Mouse (Mus musculus): Measurements from ENCODE around the gene Cldn13.

The Cldn13 gene

GRCm38 (mm10) chr5:134896965-134897364, 18.4 kb downstream of the Cldn13 start:
- in situ Hi-C loops (cut with MseI, MboI) = loop anchor here in 1 of 2 experiments (25.0 kb wide), 1 partner anchor 110 kb away; no protein-coding TSS in a partner anchor

DNA sequence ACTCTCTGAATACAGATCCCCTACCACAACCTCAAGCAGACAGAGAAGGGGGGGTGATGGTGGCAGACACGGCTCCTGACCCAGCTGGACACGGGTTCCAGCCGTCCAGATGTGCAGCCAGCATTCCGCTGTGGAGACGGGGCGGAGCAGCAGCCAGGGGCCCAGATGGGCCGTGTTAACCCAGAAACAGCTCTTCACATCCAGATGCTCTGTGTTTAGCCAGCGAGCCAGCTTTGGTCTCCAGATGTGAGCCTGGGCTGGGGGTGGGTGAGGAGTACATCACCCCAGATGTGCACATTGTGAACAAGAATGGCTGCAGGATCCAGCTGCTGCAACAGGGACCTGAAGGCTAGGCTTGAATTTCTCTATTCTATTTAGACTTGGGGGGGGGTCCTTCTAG, 20.0 kb downstream of the Cldn13 start:
- in situ Hi-C loops (cut with MseI, MboI) = loop anchor here in 1 of 2 experiments (25.0 kb wide), 1 partner anchor 108 kb away; no protein-coding TSS in a partner anchor

GRCm38 (mm10) chr5:134892717-134893116, 22.6 kb downstream of the Cldn13 start:
- in situ Hi-C loops (cut with MseI, MboI) = loop anchor here (5.0 to 25.0 kb wide), 2 partner anchors 105 to 115 kb away; no protein-coding TSS in a partner anchor

DNA sequence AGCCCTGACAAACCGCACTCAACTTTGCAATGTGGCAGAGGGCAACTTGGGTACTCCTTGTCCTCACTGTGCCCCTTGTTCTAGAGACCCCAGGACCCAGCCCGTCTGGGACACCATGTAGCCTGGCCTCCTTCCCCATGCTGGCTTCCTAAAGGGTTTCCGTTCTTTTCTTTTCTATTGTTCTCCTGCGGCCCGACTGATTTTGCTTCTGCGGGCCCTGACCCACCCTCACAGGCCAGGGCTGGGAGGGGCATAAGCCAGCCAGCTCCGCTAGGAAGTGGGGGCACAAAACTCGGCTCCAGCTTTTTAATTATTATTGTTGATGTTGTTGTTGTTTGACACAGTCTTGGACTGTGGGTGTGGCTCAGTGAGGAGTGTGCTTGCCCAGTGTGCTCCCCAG, 23.8 kb downstream of the Cldn13 start:
- in situ Hi-C loops (cut with MseI, MboI) = loop anchor here (5.0 to 25.0 kb wide), 2 partner anchors 104 to 114 kb away; no protein-coding TSS in a partner anchor

DNA sequence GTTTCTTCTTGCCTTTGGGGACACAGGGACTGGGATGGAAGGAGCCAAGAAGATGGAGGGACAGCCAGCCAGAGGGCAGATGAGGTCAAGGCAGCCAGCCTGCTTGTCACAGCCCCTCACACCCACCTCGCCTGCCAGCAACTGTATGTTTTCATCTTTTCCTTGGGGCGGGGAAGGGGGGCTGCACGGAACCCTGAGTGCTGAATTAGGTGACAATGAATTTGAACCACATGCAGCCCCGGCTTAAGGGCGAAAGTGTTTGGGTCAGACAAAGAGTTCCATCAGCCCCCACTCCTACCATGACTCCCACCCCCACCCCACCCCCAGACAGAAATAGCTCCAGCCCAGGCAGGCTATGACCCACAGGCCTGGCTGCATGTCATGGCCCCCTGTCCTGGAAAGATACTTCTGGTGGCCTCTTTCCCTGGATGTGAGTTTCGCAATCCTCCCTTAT, 24.7 kb downstream of the Cldn13 start:
- in situ Hi-C loops (cut with MseI, MboI) = loop anchor here (5.0 to 25.0 kb wide), 2 partner anchors 103 to 113 kb away; no protein-coding TSS in a partner anchor

DNA sequence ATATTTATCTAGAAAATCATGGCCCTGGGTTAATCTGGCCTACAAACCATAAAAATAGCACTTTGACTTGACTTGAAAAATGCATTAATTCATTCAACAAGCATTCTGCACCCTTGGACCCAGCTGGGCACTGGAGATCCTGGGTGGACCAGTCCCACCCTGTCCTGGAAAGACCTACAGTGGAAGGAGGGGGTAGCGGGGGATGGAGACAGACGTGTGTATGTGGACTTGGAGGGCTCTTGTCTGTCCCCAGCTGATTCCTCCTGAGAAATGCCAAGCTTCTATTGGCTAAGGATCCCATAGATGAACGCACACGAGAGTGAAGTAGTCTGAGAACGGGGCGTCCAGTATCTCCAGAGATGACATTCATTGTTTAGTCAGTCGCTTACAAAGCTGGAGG, 26.8 kb downstream of the Cldn13 start:
- in situ Hi-C loops (cut with MseI, MboI) = loop anchor here in 1 of 2 experiments (25.0 kb wide), 1 partner anchor 101 kb away; no protein-coding TSS in a partner anchor

DNA sequence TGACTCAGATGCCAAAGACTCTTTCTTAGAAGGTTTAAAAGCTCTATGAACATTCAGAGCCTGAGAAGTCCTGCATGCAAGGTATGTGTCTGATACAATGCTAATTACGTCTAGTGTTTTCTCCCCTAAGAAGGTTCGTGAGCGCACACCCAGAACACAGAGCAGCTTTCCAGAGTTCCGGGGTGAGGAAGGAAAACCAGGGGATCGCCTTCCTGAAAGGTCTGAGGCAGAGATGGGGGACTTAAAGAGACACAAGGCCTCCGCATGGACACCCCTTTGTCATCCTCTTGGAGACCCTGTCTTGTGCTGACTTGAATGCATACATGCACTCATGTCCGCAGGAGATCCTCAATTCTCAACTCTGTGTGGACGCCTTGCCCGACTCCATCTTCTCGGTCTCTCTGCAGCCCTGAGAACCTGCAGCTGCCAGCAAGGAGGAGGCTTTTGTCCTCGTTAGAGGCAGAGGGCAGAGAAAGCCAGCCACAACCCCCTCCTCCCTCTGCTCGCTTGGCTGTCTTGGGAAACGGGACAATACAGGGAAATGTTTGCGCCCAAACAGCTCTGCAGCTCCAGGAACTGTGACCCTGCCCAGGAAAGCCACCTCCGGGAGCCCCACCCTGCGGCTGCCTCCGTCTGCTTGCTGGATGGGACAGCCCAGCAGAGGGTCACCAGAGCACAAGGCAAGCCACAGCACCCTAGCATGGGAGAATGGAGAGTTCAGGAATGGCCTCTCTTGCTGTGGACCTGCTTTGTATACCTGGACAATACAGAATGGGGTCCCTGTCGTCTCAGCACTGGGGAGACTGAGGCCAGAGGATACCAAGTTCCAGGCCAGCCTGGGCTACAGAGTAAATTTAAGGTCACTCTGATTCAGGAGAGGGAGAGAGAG, 27.6 kb downstream of the Cldn13 start:
- in situ Hi-C loops (cut with MseI, MboI) = loop anchor here in 1 of 2 experiments (25.0 kb wide), 1 partner anchor 100 kb away; no protein-coding TSS in a partner anchor

DNA sequence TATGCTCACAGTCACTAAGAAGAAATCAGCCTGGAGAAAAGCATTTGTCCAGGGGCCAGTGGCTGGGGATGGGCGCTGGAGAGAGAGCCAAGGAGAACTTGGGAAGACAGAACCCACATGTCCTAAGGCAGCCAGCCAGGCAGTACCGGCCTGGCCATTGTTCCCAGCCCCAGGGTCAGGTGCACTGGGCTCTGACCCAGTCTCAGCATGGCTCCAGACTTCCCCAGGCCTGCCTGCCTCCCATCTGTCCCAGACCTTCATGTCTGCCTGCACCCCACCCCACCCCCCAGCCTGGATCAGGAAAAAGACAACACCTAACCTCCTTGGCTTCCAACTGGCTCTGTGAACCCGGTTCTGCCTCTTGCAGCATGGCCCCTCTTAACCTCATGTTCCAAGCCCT, 32.2 kb downstream of the Cldn13 start:
- in situ Hi-C loops (cut with MseI, MboI) = loop anchor here in 1 of 2 experiments (25.0 kb wide), 1 partner anchor 96 kb away; no protein-coding TSS in a partner anchor

- in situ Hi-C loops (cut with MseI, MboI) = loop anchor here in 1 of 2 experiments (25.0 kb wide), 1 partner anchor 90 kb away; no protein-coding TSS in a partner anchor
Observed at GRCm38 (mm10) chr5:134876801-134877200, 38.5 kb downstream of the Cldn13 start.

GRCm38 (mm10) chr5:134875245-134875644, 40.1 kb downstream of the Cldn13 start:
- in situ Hi-C loops (cut with MseI, MboI) = loop anchor here in 1 of 2 experiments (25.0 kb wide), 1 partner anchor 88 kb away; no protein-coding TSS in a partner anchor

DNA sequence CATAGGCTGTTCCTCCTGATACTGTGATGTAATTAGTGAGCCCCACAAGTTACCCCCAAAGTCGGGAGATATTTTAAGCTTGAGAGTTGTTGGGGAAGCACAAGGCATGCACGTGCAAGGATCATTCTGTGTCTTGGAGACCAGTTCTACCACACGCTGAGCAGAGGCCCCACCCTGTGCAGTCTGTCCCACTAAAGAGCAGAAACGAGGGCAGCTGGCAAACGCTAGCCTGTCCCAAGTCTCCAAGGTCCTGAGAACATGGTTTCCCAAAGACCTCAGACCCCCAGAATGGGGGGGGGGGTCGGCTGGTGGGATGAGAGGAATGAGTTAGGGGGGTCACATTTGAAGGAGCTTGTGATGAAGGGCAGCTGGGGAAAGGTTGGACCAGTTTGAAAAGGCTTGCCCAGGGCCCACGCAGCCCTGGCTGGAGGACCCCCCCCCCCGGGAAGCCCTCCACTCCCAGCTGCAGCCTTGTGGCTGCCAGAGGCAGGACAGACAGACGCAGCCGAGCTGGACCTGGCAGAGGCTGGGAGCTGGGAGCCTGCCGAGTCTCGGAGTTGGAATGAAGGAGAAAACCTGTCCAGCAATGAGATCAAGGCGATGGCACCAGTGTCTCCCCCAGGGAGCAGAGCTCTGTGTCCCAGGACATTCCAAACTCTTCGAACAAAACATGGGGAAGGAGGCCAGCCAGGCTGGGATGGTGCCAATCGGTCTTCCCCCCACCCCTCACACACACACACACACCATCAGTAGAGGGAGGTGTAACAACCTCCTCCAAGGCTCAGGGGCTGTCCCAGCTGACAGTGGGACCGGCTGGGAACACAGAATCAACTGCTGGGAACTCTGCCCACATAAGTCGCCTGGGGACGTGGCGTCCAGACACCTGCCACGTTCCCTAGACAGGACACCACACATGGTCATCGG, 41.1 kb downstream of the Cldn13 start:
- in situ Hi-C loops (cut with MseI, MboI) = no loop called here

GRCm38 (mm10) chr5:134873034-134873433, 42.3 kb downstream of the Cldn13 start:
- in situ Hi-C loops (cut with MseI, MboI) = no loop called here

- in situ Hi-C loops (cut with MseI, MboI) = no loop called here
Observed at GRCm38 (mm10) chr5:134872597-134872996, 42.7 kb downstream of the Cldn13 start.

GRCm38 (mm10) chr5:134868506-134868905, 46.8 kb downstream of the Cldn13 start:
- in situ Hi-C loops (cut with MseI, MboI) = no loop called here

- in situ Hi-C loops (cut with MseI, MboI) = no loop called here
Observed at GRCm38 (mm10) chr5:134867320-134868144, 47.8 kb downstream of the Cldn13 start.

GRCm38 (mm10) chr5:134865158-134865557, 50.2 kb downstream of the Cldn13 start:
- in situ Hi-C loops (cut with MseI, MboI) = no loop called here
